Mouse (Mus musculus) retina, embryonic 14.5 days (tissue): ENCODE measurements around the gene Fzd4.

Source experiments
- DNase-seq: peaks from one replicate; pipeline ENCODE4 v3.0.0-alpha.2; 2015; ENCODE audit warnings: low spot score

Gene Fzd4

GRCm38 (mm10) chr7:89427101-89427500, 22.9 kb downstream of the Fzd4 start:
- no peak for DNase-seq

- DNase-seq: no peak
These were observed 24.6 kb downstream of the Fzd4 start for GRCm38 (mm10) chr7:89428804-89429203.

GRCm38 (mm10) chr7:89429326-89429725, 25.2 kb downstream of the Fzd4 start:
- DNase-seq: no peak

- DNase-seq: no peak
These were observed 27.0 kb downstream of the Fzd4 start for GRCm38 (mm10) chr7:89431185-89431584.

- no peak for DNase-seq
These were observed 29.2 kb downstream of the Fzd4 start for GRCm38 (mm10) chr7:89433193-89433892.

GRCm38 (mm10) chr7:89433893-89434616, 29.9 kb downstream of the Fzd4 start:
- DNase-seq: no peak

GRCm38 (mm10) chr7:89436404-89436803, 32.2 kb downstream of the Fzd4 start:
- no peak for DNase-seq

GRCm38 (mm10) chr7:89437589-89437988, 33.4 kb downstream of the Fzd4 start:
- DNase-seq: peak; percentile 74

GRCm38 (mm10) chr7:89441291-89441690, 37.1 kb downstream of the Fzd4 start:
- DNase-seq: no peak

- no peak for DNase-seq
These were observed 38.1 kb downstream of the Fzd4 start for GRCm38 (mm10) chr7:89442242-89442641.

- no peak for DNase-seq
These were observed 41.0 kb downstream of the Fzd4 start for GRCm38 (mm10) chr7:89445137-89445536.

- DNase-seq: no peak
These were observed 46.2 kb downstream of the Fzd4 start for GRCm38 (mm10) chr7:89450312-89450711.

GRCm38 (mm10) chr7:89456380-89457076, 52.4 kb downstream of the Fzd4 start:
- no peak for DNase-seq

- no peak for DNase-seq
These were observed 55.5 kb downstream of the Fzd4 start for GRCm38 (mm10) chr7:89459691-89460090.

- DNase-seq: no peak
These were observed 56.8 kb downstream of the Fzd4 start for GRCm38 (mm10) chr7:89460911-89461310.

- no peak for DNase-seq
These were observed 57.2 kb downstream of the Fzd4 start for GRCm38 (mm10) chr7:89461351-89461750.
